Mouse (Mus musculus) cerebellum, adult 9-10 months (tissue): Measurements from ENCODE around the gene Rps12-ps3.

Source experiments
- DNase-seq: peaks from one replicate; pipeline ENCODE4 v3.0.0; 2022

Rps12-ps3 gene

DNA sequence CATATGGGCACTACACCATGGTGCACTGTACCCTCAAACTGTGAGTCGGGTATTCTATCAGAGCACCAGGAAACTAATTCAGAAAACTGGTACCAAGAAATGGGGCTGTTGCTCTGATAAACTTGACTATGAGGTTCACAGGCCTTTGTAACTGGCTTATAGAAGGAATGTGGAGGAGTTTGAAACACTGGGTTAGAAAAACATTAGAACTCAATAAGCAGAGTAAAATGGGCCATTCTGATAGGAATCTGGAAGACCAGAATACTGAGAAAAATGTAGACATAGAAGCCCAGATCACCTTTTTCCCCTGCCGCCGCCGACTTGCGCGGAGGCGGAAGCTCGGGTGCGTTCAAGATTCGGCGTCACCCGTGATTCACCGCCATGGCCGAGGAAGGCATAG lies at the start of gene Rps12-ps3:
Gene Rps12-ps3 (plus strand): TSS at position 301 of the 400 bp plus-strand sequence.
- DNase-seq, result no peak

DNA sequence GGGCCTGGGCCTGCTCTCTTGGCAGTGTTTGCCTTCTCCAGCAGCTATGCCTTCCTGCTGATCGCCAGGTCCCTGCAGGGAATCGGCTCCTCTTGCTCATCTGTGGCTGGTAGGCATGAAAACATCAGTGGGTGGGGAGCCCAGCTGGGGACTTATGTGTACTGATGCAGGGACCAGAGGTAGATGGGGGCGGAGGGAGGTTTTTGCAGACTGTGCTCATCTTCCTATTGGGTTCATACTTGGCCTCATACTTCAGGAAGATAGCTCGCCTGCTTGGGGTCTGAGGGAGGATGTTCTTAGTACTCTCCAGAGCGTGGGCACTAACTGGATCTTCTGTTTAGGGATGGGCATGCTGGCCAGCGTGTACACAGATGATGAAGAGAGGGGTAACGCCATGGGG lies 48.9 kb upstream of the Rps12-ps3 start:
- no peak for DNase-seq

DNA sequence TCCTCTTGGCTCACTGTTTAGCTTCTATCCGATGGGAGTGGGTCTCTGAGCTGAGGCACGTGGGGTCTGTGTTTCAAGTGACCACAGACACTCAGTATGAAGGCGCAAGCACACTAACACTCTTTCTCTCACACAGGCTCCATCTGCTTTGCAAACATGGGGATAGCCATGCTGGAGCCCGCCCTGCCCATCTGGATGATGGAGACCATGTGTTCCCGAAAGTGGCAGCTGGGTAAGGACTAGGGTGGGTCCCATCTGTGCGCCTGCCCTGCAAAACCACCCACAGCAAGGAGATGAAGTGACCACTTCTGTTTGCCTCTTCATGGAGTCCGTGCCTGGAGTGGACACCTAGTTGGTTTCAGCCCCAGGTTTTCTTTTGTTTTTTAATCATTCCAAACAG lies 45.7 kb upstream of the Rps12-ps3 start:
- no peak for DNase-seq

DNA sequence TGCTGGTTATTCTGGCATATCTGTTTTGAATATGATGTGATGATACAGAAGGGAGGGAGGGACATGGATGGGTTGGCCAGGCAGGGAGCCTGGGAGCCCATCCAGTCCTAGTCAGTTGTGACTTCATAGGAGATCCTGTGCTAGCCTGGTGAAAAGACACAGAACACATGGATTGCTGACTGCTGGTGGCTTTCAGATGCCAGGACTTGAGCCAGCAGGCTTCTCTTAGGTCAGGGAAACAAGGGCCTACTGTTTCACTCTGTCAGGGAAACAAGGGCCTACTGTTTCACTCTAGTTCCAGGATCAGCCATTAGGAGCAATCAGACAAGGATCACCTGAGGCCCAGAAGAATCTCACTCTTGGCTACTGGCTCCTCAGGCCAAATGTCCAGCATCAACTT lies 41.2 kb upstream of the Rps12-ps3 start:
- DNase-seq, result no peak

DNA sequence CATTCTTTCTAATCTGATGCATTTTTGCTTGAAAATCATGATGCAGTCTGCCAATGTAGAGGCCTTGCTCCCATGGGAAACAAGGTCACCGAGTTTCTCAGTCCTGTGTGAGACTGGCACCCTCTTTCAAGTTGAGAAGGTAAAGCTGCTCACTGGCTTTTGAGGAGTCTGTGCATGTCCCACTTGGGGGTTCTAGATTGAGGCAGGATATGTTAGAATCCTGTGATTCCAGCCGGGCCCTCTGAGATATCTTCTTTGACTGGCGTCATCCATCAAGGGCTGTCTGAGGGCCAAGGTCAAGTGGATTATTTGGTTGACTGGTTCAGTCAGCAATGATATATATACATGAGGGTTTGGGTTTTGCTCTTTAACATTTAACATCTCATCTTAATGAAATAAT lies 40.1 kb upstream of the Rps12-ps3 start:
- no peak for DNase-seq

DNA sequence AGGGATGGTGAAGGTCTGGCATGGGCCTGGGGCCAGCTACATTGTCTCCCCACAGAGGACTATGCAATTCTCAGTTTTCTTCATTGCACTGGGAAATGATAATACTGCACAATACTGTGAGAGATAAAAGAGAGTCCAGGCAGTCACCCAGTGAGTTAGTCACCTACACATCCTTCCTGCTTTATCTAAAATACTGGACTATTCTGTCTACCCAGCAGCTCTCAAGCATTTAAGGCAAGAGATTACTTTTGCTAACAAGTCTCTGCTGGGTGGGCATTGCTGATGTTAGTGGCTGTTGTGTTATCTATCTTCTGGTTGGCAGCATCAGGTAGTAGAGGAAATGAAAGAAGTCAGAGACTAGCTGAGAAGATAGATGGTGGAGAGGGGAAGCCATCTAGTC lies 33.0 kb upstream of the Rps12-ps3 start:
- no peak for DNase-seq

DNA sequence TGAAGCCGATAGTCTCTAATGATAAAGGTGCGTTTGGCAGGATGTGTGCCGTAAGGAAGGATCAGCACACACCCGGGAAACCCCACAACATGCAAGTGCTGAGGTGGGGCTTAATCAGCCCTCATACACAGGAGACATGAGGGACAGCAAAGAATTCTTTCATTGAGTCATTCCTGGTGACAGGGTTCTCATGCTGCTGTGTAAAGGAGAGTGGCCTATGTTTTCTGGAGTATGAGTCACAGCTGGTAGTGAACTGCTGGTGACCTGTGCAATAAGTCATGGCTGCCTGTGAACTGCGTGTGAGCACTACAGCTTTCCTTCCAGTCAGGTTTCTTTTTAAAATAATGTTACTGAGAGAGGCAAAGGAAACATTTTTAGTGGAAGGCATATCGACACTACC lies 32.3 kb upstream of the Rps12-ps3 start:
- no peak for DNase-seq

DNA sequence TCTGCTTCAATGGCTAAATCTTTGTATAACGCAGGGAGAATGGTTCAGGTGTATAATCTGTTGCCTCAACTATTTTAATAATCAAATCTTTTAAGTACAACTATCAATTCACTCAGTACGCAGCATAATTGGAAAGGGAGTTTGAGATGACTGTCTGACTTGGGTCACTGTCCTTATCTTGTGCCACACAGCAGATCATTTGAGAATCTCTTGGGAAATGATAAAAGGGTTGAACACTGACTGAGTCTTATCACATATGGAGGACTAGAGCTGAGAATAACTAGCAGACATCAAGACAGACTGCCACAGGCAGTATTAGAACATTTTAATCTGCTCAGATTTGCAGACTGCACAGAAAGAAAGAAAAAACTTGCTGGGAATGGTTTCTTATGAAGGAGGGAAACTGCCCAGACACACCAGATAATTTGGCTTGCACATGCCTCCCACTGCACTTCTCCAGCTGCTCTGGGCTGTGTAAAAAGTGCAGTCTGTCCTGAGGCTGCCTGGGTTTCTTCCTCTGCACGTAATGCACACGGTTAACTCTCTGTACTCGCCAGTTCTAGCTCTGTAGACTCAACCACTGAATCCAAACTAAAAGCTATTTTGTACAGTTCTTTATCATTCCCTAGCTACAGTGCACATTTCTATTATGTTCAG lies 29.8 kb upstream of the Rps12-ps3 start:
- no peak for DNase-seq

DNA sequence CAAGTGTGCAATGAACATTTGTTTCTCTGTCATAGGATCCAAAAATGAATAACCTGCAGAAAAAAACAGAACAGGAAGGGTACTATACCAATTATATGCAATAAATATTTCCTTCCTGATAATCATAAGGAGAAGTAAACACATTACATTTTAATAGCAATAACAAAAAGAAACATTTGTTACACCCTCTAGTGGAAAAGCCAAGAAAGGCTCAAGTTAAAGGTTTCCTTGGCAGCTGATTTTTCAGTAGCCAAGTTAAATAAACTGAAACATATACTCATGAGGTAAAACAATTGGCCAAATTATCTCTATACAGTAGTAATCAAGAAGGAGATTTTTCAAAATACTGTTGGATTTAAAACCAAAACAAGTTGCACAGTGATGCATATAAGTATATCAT lies 6.8 kb upstream of the Rps12-ps3 start:
- DNase-seq, result no peak

DNA sequence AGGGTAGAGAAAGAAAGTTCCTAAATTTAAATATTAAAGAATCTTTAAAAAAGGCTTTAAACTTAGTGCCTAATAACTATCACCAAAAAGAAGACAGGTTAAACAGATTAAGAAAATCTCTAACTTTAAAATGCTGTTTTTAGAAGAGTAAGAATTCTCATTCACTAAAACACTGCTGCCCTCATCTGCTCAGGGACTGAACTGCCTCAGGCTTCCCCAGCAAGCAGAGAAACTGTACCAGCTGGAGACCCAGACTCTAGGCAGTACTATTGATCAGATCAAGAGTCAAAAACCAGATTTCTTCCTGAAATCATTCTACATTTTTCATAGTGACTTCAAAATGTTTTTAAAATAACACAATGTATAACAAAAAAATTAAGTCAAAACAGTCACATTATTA lies 5.5 kb upstream of the Rps12-ps3 start:
- no peak for DNase-seq

DNA sequence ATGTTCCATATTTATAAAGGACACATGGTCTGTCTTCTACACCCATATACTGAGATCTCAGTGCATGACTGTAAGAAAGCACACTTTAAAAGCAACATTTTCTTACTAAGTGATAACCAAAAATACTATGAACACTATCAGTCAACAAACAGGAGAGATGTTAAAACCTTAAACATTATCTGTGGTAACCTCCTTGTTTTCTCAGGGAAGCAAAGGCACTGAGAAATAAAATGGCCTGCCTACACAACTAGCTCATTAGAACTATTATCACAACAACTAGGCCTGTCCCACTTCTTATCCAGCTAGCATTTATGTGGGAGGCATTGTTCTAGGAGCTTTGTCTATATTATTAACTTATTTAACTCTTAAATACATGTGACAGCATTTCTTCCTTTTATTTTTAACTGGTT lies 8.7 kb downstream of the Rps12-ps3 start:
- DNase-seq, result no peak

DNA sequence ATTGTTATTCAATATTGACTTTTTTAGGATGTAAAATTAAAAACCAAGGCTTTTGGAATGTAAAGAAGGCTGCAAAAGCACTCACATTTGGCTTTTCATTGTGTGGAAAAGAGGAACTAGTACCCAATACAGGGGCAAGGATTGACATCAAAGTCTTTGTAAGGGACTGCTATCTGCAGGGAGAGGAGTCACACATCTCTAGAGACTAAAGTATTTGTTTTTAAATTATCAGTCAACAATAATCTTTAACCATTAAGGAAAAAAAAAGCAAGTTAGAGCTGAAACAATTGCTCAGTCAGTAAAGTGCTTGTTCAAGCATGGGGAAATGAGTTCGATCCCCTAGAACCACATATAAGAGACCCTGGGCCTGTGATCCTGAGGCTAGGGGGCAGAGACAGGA lies 14.6 kb downstream of the Rps12-ps3 start:
- no peak for DNase-seq

DNA sequence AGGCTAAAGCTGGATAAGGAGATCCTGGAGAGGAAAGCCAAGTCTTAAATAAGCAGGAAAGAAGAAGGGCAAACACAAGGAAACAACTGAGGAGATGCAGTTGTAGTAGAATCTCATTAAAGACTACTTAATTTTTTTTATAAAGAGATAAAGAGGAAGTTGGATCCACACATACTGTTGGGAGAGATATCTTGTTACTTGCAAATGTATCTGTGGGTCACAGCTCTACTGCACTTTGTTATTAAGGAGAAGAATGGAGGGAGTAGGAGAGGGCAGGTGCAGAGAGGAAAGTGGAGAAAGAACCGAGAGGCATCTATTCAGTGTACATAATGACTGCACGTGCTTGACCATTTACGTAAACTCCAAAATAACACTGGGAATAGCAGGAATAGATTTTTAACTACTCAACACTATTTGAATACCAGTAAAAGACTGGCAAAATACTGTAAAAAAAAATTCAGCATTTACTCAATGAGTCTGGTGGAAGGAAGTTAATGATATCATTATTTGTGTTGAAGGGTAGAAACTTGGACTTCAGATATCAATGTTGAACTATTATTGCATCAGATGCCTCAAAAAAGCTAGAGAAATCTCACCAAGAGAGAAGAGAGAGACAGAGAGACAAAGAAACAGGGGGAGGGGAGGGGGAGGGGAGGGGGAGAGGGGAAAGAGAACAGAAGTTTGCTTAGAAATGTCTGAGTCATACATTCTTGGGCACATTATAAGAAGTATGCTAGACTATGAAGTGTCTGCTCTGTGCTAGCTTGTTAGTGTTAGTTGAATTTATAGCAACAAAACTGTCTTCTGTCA lies 16.0 kb downstream of the Rps12-ps3 start:
- no peak for DNase-seq

DNA sequence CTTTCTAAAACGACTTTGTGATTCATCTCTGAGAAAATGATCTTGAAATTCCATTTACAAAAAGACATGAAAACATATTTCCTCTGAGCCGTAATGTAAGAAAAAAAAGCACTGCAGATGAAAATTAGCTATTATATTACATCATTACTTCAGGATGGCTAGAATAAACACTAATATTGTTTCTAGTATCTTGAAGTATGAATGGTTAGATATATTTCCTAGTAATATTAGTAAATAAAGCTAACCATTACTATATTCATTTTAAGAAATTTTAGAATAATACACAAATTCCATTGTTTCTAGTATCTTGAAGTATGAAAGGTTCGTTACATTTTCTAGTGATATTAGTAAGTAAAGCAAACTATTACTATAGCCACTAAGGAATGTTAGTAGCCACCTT lies 17.8 kb downstream of the Rps12-ps3 start:
- no peak for DNase-seq

DNA sequence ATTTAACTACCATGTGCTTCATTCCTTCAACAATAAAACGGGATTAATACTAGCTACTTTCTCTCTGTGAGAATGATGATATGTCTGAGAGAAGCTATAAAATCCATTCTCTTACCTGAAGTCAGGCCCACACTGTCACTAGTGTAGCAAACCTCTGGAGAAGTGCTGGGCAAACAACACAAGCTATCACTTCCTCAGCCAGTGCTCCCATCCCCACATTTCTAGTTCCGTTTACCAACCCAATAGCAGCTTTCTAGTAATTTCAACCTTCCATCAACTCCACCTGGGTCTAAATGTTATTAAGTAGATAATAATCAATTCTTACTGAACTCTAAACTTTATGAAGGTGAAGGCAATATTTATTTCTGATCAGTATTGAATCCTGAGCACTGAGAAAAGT lies 20.9 kb downstream of the Rps12-ps3 start:
- DNase-seq, result no peak

DNA sequence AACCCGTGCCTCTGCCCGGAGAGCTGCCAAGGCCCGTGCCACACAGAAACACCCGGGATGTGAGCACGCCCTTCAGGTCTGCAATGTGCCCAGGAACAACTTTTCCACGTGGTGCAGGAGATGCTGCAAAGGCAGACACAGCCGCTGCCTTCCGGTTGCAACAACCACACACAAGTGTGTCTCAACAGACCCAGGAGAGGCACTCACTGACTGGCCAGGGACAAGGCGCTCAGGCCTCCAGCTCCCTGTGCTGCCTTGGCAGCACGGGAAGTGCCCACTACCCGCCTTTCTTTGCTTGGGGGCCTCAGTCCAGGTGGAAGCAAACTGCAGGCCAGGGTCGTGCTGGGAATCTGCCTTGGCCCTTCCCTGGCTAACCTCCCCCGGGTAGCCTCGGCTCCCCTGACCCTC lies 22.2 kb downstream of the Rps12-ps3 start:
- DNase-seq, result no peak

DNA sequence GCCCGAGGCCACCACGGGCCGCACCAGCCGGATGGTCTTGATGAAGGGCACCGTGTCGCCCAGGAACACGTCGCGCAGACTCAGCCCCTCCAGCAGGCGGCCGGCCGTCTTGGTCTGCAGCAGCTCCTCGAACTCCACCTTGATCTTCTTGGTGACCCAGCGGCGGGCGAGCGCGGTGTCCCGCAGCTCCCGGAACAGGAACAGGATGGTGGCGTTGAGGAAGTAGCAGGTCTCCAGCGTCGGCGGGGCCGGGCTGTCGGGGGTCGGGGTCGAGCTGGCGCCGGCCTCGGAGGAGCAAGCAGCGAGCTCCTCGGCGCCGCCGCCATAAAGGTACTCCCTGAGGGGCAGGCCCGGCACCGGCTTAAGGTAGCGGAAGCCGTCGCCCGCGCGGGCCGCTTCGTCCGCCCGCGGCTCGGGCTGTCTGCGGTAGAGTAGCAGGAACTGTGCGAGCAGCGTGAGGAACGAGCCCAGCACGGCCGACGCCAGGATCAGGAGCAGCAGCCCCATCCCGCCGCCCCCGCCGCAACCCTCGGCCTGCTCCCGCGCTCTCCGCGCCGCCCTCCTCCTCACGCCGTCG lies 23.1 kb downstream of the Rps12-ps3 start:
- DNase-seq, result no peak

DNA sequence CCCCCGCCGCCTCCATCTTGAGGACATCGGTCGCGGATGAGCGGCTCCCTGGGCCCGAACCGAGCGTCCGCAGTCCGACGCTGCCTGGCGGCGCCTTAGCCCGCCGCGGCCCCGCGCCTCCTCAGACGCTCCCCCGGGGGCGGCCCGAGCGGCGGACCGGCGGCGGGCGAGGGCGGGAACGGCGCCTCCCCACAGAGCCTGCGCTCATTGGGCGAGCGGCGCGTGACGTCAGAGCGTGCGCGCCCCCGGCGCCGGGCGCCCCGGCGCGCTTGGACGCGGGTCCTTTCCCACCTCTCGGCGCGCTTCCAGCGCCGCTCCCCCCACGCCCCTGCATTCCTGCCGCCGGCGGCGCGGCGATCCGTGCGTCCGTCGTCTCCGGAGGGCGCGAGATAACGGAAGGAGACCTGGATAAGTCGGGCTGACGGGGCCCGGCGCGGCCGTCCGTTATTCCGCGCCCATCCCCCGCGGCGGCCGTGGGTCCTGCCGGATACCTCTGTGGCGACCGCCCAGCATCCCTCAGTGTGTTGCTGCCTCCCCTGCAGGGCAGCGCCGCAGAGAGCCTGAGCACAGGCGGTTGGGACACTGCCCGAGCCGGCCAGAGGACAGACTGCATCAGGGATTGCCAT lies 23.7 kb downstream of the Rps12-ps3 start, which contains the start of gene Pdzd8:
Gene Pdzd8 (minus strand): TSS at position 123 of the 626 bp plus-strand sequence.
- peak; percentile 85 for DNase-seq

DNA sequence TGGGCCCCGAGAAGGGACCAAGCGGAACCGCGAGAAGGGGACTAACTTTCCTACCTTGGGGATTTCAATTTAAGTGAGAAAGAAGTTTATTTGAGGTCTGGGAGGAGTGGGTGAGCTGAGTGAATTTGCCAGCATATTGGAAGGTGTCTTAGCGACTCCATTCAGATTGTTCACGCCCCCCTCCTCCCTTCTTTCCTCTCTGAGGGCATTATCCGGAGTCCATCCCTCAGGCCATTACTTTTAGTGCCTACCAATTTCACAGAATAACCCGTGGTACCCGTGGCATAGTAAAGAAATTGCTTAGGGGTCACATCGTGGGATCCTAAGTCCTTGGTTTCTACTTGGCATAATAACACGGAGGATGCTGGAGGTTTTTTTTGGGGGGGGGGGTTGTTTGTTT lies 24.2 kb downstream of the Rps12-ps3 start:
- DNase-seq, result no peak

DNA sequence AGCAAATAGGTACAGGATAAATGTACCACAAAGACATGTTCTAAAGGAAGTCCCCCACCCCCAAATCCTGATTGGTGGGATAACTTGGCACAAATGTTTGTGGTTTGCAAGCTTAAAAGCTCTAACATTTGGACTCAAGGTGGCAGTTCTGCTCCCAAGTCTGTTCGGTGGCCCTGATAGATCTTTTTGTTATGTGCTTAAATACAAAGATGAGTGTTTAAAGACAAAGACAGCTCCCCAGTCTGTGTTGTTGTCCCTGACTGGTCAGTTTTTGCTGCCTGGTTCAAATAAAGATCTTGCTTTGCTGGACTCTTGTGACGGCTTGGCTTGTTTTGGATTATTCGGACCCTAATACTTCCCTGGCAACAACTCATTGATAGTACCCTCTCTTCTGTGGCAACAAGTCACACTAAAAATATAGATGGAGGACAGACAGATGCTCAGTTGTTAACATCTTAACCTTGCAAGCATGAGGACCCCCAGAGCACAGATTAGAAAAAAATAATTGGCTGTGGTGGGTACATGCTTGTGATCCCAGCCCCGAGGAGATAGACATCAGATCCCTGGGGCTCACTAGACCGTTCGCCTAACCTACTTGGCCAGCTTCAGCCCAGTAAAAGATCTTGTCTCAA lies 27.4 kb downstream of the Rps12-ps3 start:
- DNase-seq, result no peak

DNA sequence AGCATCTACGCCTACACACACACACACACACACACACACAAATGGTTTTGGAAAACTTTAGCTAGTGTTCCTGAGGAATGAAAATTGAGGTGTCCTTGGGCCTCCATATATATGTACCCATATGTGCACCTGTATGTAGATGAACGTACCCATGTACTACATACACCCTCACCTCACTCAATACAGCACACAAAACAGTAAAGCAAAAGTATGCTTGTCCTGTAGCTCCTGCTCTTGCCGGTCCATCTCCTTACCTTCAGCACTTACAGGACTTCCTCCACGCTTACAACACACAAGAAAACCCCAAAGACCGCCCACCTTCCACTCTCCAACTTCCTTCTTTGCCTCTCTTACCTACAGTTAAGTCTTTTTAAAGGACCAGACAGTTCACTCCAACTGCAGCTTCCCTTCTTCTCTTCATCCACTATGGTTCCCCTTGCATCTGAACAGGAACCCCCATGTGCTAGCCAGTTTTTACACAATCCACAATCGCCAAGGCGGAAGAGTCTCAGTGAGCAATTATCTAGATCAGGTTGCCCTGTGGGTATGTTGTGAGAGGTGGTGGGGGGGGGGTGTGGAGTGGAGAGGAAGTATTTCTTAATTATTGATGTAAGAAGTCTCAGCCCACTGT lies 28.3 kb downstream of the Rps12-ps3 start:
- no peak for DNase-seq

DNA sequence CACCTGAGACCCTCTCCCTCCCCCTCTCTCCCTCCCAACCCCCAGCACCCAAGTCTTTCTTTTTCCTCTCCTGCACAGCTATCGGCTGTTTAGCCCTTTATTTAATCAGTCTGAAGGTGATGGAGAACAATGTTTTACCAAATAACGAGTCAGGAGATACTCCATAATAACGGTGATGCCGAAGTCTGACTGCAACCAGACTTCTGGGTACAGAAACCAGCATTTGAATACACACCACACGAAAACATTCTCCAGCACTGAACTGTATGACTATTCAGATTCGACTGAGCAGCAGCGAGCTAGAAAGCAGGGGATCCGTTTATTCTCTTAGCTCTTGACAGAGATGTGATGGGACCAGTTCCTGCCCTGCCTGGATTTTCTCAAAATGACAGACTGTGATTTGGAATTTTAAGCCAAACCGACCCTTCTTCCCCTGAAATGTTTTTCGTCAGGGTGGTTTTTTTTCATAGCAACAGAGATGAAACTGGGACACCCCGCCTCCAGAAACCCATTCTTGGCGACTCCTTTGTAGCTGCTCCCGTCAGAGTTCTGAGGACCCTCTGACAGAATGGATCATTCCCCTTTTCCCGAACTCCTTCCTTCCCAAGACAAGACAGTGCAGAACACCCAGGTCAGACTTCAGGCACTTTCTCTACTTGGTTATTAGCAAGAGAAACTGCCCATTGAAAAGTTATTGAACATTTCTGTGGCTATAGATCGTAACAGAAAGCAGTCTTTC lies 29.2 kb downstream of the Rps12-ps3 start:
- no peak for DNase-seq
